Mouse (Mus musculus) hindbrain, embryonic 14.5 days (tissue): ENCODE results near the gene Taf1a. TPM values are rescaled to one million over a fixed set of nuclear protein-coding genes. Genes with fewer than 3 reads are reported as not detected.
A peak's percentile ranks its signal among the peaks of the same experiment; 100 is the strongest.
"Not testable (repeated sequence)": the region's sequence is repeated elsewhere in the genome, so short reads cannot be mapped to it uniquely, and the experiment has no call there.

Source experiments
- ATAC-seq: fragments of 200-750 bp; cut with Nextera tagmentation; 2 replicates; pipeline ENCODE4 v1.8.0; 2017; ENCODE audit warnings: moderate number of reproducible peaks, mild to moderate bottlenecking, moderate TSS enrichment, moderate library complexity; ENCODE audit not compliant: low FRiP score
- DNase-seq: peaks from one replicate; pipeline ENCODE4 v3.0.0-alpha.2; 2015; ENCODE audit warnings: low spot score
- H3K27ac ChIP-seq: fragments of 300-500 bp; sonication (generic); 2 replicates; pipeline ENCODE4 v1.5.1; 2014; ENCODE audit warnings: mild to moderate bottlenecking, moderate library complexity
- H3K27me3 ChIP-seq: fragments of 300-500 bp; sonication (generic); 2 replicates; pipeline ENCODE4 v1.6.1; 2014; ENCODE audit warnings: mild to moderate bottlenecking, low read length, mixed read lengths; ENCODE audit not compliant: control insufficient read depth, insufficient read depth
- H3K36me3 ChIP-seq: fragments of 300-500 bp; sonication (generic); replicated peaks from 2 replicates; pipeline ENCODE4 v1.6.1; 2014; ENCODE audit not compliant: control insufficient read depth, insufficient read depth
- H3K4me1 ChIP-seq: fragments of 300-500 bp; sonication (generic); replicated peaks from 2 replicates; pipeline ENCODE4 v1.6.1; 2014; ENCODE audit warnings: antibody characterized with exemption, low read length, mixed read lengths; ENCODE audit not compliant: control insufficient read depth, insufficient read depth
- H3K4me2 ChIP-seq: fragments of 300-500 bp; sonication (generic); replicated peaks from 2 replicates; pipeline ENCODE4 v1.6.1; 2014; ENCODE audit warnings: mild to moderate bottlenecking, moderate library complexity
- H3K4me3 ChIP-seq: fragments of 300-500 bp; sonication (generic); replicated peaks from 2 replicates; pipeline ENCODE4 v1.5.1; 2014; ENCODE audit warnings: mild to moderate bottlenecking, low read length
- H3K9ac ChIP-seq: fragments of 300-500 bp; sonication (generic); 2 replicates; pipeline ENCODE4 v1.6.1; 2014
- H3K9me3 ChIP-seq: fragments of 300-500 bp; sonication (generic); 2 replicates; pipeline ENCODE4 v1.6.1; 2016; ENCODE audit warnings: low read length; ENCODE audit not compliant: control insufficient read depth
- WGBS: fragments of 180-500 bp; shearing (Covaris S2); extraction: QIAGEN DNeasy Blood & Tissue Kit; methylation state at CpG from one replicate; pipeline ENCODE4 v1.1.7; 2014; 5-methylcytosine and 5-hydroxymethylcytosine counted together
- polyA plus RNA-seq: library from polyadenylated mRNA; unstranded; fragments of >200 nt; fragmentation: Nextera tagmentation; extraction: Ambion mirVana; gene quantifications from 2 replicates; pipeline ENCODE4 v1.2.1, GENCODE M21; 2014

Taf1a gene
- polyA plus RNA-seq = 11.8 and 13.3 TPM in 2 replicates

DNA sequence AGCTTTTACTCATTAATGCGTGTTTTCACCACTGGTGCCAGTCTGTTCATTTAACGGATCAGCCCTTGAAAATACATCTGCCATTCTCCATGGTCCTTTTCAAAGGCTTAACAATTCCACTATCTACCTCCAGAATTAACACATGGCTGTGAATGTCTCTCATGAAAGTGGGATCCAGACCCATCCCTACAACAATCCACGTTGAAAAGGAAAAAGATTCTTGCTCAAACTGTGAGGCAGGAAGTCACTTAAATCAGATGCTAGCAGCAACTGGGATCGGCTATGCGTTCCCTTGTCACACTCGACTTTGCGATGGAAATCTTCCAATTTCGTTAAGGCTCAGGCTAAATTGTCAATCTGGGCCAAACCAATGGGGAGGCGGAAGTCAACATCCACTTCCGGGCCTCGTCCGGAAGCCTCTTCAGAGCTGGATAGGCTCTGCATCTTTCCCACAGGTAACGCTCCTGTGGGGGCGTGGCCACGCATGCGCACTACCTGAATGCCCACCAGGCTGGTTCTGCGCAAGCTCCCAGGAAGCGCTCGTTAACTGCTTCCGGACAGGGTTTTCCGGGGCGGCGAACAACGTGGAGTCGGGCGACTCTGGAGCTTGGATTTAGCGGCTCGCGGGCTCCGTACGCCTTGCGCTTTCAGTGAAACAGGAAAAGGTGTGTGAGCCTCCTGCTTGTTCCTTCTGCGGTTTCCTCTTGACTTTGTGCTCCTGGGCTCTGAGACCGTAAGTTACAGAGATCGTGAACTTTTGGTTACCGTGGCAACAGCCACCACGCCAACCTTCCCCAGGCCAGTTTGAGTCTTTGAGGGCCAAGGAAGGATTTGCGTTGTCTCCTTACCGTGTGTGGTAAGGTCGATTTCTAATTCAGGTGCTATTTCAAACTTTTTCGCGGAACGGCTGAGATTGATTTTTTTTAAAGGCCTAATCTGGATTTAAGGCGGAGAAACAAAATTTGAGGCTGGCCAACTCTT is at the start of gene Taf1a:
Taf1a (plus strand) TSS at position 556 of the 981 bp plus-strand sequence.
- peak within 1 kb of the TSS; percentile 68 for H3K4me3 ChIP-seq
- peak within 1 kb of the TSS; percentile 63 for H3K9ac ChIP-seq
- DNase-seq (peak; percentile 95), ATAC-seq (peak; percentile 99)
- WGBS = 5% methylated on average over 44 of the region's 44 CpGs
- no peaks in the 10 kb centered on the region for H3K9me3 ChIP-seq
- H3K4me1 ChIP-seq = peaks cover 14% of the 10 kb centered on the region
- H3K4me2 ChIP-seq = peak within 1 kb of the TSS; percentile 88
- peaks cover 6% of the 10 kb centered on the region; the same call in 1 of the 2 replicates for H3K36me3 ChIP-seq
- peak within 1 kb of the TSS; percentile 62 for H3K27ac ChIP-seq
- peaks cover 17% of the 10 kb centered on the region for H3K27me3 ChIP-seq

- WGBS = 100% methylated on average over 1 of the region's 1 CpGs
- peaks cover 51% of the 10 kb centered on the region for H3K36me3 ChIP-seq
- H3K27me3 ChIP-seq, ATAC-seq, H3K27ac ChIP-seq, H3K4me3 ChIP-seq, DNase-seq, H3K9ac ChIP-seq, H3K4me2 ChIP-seq, H3K9me3 ChIP-seq: not testable (repeated sequence)
- H3K4me1 ChIP-seq = peaks cover 17% of the 10 kb centered on the region; the same call in 1 of the 2 replicates
Measured at GRCm38 (mm10) chr1:183342902-183343301, 45.9 kb upstream of the Taf1a start.

GRCm38 (mm10) chr1:183344886-183345816 is 43.6 kb upstream of the Taf1a start:
- H3K9me3 ChIP-seq = no peaks in the 10 kb centered on the region
- ATAC-seq (peak; percentile 98), DNase-seq (peak; percentile 91)
- WGBS = under 1% methylated on average over 72 of the region's 72 CpGs
- H3K4me2 ChIP-seq = peak overlapping the region; percentile 91
- peak overlapping the region; percentile 75 for H3K27ac ChIP-seq
- H3K36me3 ChIP-seq = peaks cover 46% of the 10 kb centered on the region
- H3K4me3 ChIP-seq = peak overlapping the region; percentile 100
- H3K4me1 ChIP-seq = peaks cover 17% of the 10 kb centered on the region; the same call in 1 of the 2 replicates
- H3K9ac ChIP-seq = peak overlapping the region; percentile 96
- no peaks in the 10 kb centered on the region for H3K27me3 ChIP-seq

DNA sequence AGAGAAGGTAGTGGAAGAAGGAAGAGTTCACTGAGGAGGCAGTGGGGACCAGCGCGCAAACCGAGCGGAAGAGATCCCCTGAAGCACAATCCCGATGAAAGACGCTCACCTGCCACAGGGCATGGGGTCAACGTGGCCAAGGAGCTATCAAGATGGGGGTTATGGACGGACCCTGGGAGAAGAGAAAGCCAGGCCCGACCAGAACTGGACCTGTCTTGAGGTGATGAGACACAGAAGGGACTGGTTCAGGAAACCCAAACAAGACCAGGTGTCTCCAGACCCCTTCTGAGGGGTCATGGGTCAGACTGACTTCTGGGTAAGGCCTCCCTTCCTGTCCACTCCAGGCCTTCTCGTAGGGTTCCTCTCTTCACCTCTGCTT is 43.0 kb upstream of the Taf1a start:
- Histone ChIP-seq H3K36me3 (peaks cover 44% of the 10 kb centered on the region), H3K4me2 (peak overlapping the region; percentile 91), H3K27me3 (no peaks in the 10 kb centered on the region), H3K9ac (peak overlapping the region; percentile 96), H3K4me3 (peak overlapping the region; percentile 100), H3K9me3 (no peaks in the 10 kb centered on the region), H3K27ac (peak overlapping the region; percentile 75), H3K4me1 (peaks cover 17% of the 10 kb centered on the region; the same call in 1 of the 2 replicates)
- 9% methylated on average over 10 of the region's 10 CpGs for WGBS
- DNase-seq (no peak), ATAC-seq (no peak; the same call in 1 of the 2 replicates)

GRCm38 (mm10) chr1:183349840-183350239 is 38.9 kb upstream of the Taf1a start:
- ATAC-seq = no peak
- H3K9me3 ChIP-seq = no peaks in the 10 kb centered on the region
- H3K9ac ChIP-seq = no peak overlapping the region
- no peaks in the 10 kb centered on the region for H3K27me3 ChIP-seq
- H3K4me3 ChIP-seq = no peak overlapping the region
- H3K4me2 ChIP-seq = no peak overlapping the region
- peaks cover 14% of the 10 kb centered on the region; the same call in 1 of the 2 replicates for H3K4me1 ChIP-seq
- H3K27ac ChIP-seq = no peak overlapping the region
- WGBS = 26% methylated on average over 6 of the region's 6 CpGs
- H3K36me3 ChIP-seq = peaks cover 62% of the 10 kb centered on the region
- DNase-seq = peak; percentile 86

- ATAC-seq (no peak), DNase-seq (no peak)
- no peaks in the 10 kb centered on the region for H3K4me1 ChIP-seq
- H3K27ac ChIP-seq = no peak overlapping the region
- peaks cover 81% of the 10 kb centered on the region for H3K36me3 ChIP-seq
- no peaks in the 10 kb centered on the region for H3K9me3 ChIP-seq
- 94% methylated on average over 3 of the region's 3 CpGs for WGBS
- no peak overlapping the region for H3K4me2 ChIP-seq
- no peaks in the 10 kb centered on the region for H3K27me3 ChIP-seq
- H3K4me3 ChIP-seq = no peak overlapping the region
- H3K9ac ChIP-seq = no peak overlapping the region
Measured at GRCm38 (mm10) chr1:183358901-183359300, 29.9 kb upstream of the Taf1a start.

- no peak overlapping the region for H3K27ac ChIP-seq
- 0 out of 2 replicates have a peak, but pooled peaks cover 3% of the 10 kb centered on the region for H3K4me1 ChIP-seq
- DNase-seq = no peak
- H3K9me3 ChIP-seq = no peaks in the 10 kb centered on the region
- no peak overlapping the region for H3K4me3 ChIP-seq
- H3K4me2 ChIP-seq = no peak overlapping the region
- H3K9ac ChIP-seq = no peak overlapping the region
- no peaks in the 10 kb centered on the region for H3K27me3 ChIP-seq
- 97% methylated on average over 5 of the region's 5 CpGs for WGBS
- ATAC-seq = no peak
- H3K36me3 ChIP-seq = peaks cover 69% of the 10 kb centered on the region
Measured at GRCm38 (mm10) chr1:183362301-183362700, 26.5 kb upstream of the Taf1a start.

- H3K9me3 ChIP-seq = no peaks in the 10 kb centered on the region
- peaks cover 5% of the 10 kb centered on the region for H3K4me1 ChIP-seq
- WGBS = 91% methylated on average over 14 of the region's 14 CpGs
- no peak overlapping the region for H3K4me2 ChIP-seq
- H3K27me3 ChIP-seq = no peaks in the 10 kb centered on the region
- no peak overlapping the region for H3K4me3 ChIP-seq
- no peak for ATAC-seq
- H3K9ac ChIP-seq = no peak overlapping the region
- no peak for DNase-seq
- no peak overlapping the region for H3K27ac ChIP-seq
- H3K36me3 ChIP-seq = peaks cover 63% of the 10 kb centered on the region
Measured at GRCm38 (mm10) chr1:183362729-183363576, 25.8 kb upstream of the Taf1a start.
